Mouse (Mus musculus): Measurements from ENCODE around the gene Pramel1.

- TF ChIP-seq CTCF (IDR thresholded peaks at IDR 0.05; ENCODE audit: low read depth, low read length) (no peak), POLR2A (IDR thresholded peaks at IDR 0.05; ENCODE audit: borderline replicate concordance, low read depth, low read length) (no peak)
Observed at GRCm38 (mm10) chr4:143412219-143413092, 18.2 kb downstream of the Pramel1 start, which contains the start of gene Pramef8.
